Mouse (Mus musculus) thymus, postnatal 14 days (tissue): ENCODE results near the gene Kcnmb3.

Source experiments
- DNase-seq: peaks from one replicate; pipeline ENCODE4 v3.0.0; 2021

Gene Kcnmb3

GRCm38 (mm10) chr3:32492097-32493090 lies at the start of gene Kcnmb3:
Gene Kcnmb3 (minus strand): TSS chr3:32492231.
- no peak for DNase-seq

- no peak for DNase-seq
Observed at GRCm38 (mm10) chr3:32538091-32538490, 46.1 kb upstream of the Kcnmb3 start.

GRCm38 (mm10) chr3:32537556-32537955 lies 45.5 kb upstream of the Kcnmb3 start:
- DNase-seq = no peak

- DNase-seq = no peak
Observed at GRCm38 (mm10) chr3:32535692-32536091, 43.7 kb upstream of the Kcnmb3 start.

GRCm38 (mm10) chr3:32530041-32530440 lies 38.0 kb upstream of the Kcnmb3 start:
- DNase-seq = no peak

- peak; percentile 95 for DNase-seq
Observed at GRCm38 (mm10) chr3:32529303-32529898, 37.4 kb upstream of the Kcnmb3 start, which contains the start of gene Mfn1. Gene Mfn1 (plus strand): TSS chr3:32529465.

- DNase-seq = no peak
Observed at GRCm38 (mm10) chr3:32527181-32527580, 35.1 kb upstream of the Kcnmb3 start.

GRCm38 (mm10) chr3:32513528-32513927 lies 21.5 kb upstream of the Kcnmb3 start:
- DNase-seq = no peak

GRCm38 (mm10) chr3:32512686-32513284 lies 20.8 kb upstream of the Kcnmb3 start:
- no peak for DNase-seq

GRCm38 (mm10) chr3:32511191-32511550 lies 19.1 kb upstream of the Kcnmb3 start:
- DNase-seq = peak; percentile 33

- DNase-seq = peak; percentile 95
Observed at GRCm38 (mm10) chr3:32510375-32511190, 18.6 kb upstream of the Kcnmb3 start.

GRCm38 (mm10) chr3:32509496-32510374 lies 17.7 kb upstream of the Kcnmb3 start, which contains the start of gene Zfp639:
Gene Zfp639 (plus strand): TSS chr3:32510259.
- no peak for DNase-seq

GRCm38 (mm10) chr3:32508666-32509324 lies 16.8 kb upstream of the Kcnmb3 start:
- DNase-seq = peak; percentile 71

- no peak for DNase-seq
Observed at GRCm38 (mm10) chr3:32506366-32507225, 14.6 kb upstream of the Kcnmb3 start.

- DNase-seq = no peak
Observed at GRCm38 (mm10) chr3:32505841-32506240, 13.8 kb upstream of the Kcnmb3 start.

GRCm38 (mm10) chr3:32500346-32500745 lies 8.3 kb upstream of the Kcnmb3 start:
- DNase-seq = no peak

- no peak for DNase-seq
Observed at GRCm38 (mm10) chr3:32496711-32497070, 4.7 kb upstream of the Kcnmb3 start.

- no peak for DNase-seq
Observed at GRCm38 (mm10) chr3:32495856-32496710, 4.1 kb upstream of the Kcnmb3 start.
